Mouse (Mus musculus) liver, embryonic 18 days (tissue): ENCODE measurements around the gene Vmn1r39. TPM values are rescaled to one million over a fixed set of nuclear protein-coding genes. Genes with fewer than 3 reads are reported as not detected.

Experiments
- polyA plus RNA-seq: library from polyadenylated mRNA; depleted of rRNA; stranded (reverse); fragments of >200 nt; gene quantifications from 2 replicates; pipeline ENCODE4 v1.2.3, GENCODE M21; 2012; rRNA removed

The Vmn1r39 gene
- not detected in 2 replicates for polyA plus RNA-seq

DNA sequence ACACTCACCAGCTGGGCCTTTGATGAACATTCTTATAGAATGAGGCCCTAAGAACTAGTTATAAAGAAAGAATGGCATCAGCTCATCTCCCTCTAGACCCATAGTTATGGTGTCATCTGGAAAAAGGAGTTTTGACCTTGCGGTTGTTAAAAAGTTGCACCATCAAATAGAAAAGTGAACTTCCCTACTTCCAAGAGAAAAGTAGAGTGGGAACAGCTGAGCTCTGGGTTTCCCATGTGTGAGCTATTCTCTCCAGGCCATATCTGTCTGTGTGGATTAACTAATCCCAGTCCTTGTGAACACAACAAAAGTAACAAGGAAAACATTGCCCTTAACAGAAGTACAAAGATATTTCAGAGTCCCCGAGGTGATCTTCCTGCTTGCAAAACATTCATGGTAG lies at the start of gene Vmn1r39:
Gene Vmn1r39, minus strand, starts transcription at position 101 of the 400 bp plus-strand sequence.

DNA sequence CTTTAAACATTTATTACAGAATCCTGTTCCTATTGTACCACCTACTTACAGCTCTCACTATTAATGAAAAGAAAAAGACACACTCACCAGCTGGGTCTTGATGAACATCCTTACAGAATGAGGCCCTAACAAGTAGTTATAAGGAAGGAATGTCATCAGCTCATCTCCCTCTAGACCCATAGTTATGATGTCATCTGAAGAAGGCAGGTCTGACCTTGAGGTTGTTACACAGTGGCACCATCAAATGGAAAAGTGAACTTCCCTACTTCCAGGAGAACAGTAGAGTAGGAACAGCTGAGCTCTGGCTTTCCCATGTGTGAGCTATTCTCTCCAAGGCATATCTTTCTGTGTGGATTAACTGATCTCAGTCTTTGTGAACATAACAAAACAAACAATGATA lies 27.9 kb downstream of the Vmn1r39 start, which contains the start of gene Vmn1r38:
Gene Vmn1r38, minus strand, starts transcription at position 101 of the 400 bp plus-strand sequence.

Other genes with a start within 250 kb of the Vmn1r39 start
- gene Vmn1r33, start 192.3 kb downstream of the Vmn1r39 start, polyA plus RNA-seq, result not detected in 2 replicates
- gene Vmn1r34, start 166.7 kb downstream of the Vmn1r39 start, polyA plus RNA-seq, result not detected in 2 replicates
- not detected in 2 replicates for gene Vmn1r35, start 124.7 kb downstream of the Vmn1r39 start, polyA plus RNA-seq
- not detected in 2 replicates for gene Vmn1r36, start 91.4 kb downstream of the Vmn1r39 start, polyA plus RNA-seq
- gene Vmn1r37, start 81.2 kb downstream of the Vmn1r39 start, polyA plus RNA-seq, result not detected in 2 replicates
- gene Vmn1r38, start 28.0 kb downstream of the Vmn1r39 start, polyA plus RNA-seq, result not detected in 2 replicates
- gene Gng12, start 85.8 kb upstream of the Vmn1r39 start, polyA plus RNA-seq, result 26.0 and 26.9 TPM in 2 replicates
- 41.9 and 44.3 TPM in 2 replicates for gene Gadd45a, start 226.8 kb upstream of the Vmn1r39 start, polyA plus RNA-seq